Mouse (Mus musculus) CD4-positive, CD25-positive, alpha-beta regulatory T cell, adult 2 months (primary cell): ENCODE results near the gene Rimklb.
"Not testable (repeated sequence)": the region's sequence is repeated elsewhere in the genome, so short reads cannot be mapped to it uniquely, and the experiment has no call there.

Experiments used
- DNase-seq: peaks from one replicate; pipeline ENCODE4 v3.0.0-alpha.2; 2012; ENCODE audit warnings: low read depth, low spot score

Gene Rimklb

DNA sequence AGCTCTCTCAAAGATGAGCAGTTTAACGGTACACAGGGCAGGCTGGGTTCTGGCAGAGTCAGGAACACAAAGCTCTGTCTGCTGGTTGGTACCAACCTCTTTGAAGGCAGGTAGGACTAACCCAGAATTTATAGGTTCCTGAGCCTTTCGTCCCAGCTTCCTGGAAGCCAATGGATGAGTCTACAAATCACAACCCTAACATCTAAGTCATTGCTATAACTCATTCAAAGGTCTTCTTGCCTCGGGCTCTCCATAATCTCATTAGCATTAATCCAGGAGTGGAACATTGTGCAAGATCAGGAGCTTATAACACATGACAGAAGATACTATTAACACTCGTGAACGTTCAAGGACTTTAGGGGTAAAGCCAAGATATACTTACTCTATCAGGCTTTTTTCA lies at the start of gene Rimklb:
Gene Rimklb (minus strand): TSS at position 101 of the 400 bp plus-strand sequence.
- DNase-seq, result no peak

DNA sequence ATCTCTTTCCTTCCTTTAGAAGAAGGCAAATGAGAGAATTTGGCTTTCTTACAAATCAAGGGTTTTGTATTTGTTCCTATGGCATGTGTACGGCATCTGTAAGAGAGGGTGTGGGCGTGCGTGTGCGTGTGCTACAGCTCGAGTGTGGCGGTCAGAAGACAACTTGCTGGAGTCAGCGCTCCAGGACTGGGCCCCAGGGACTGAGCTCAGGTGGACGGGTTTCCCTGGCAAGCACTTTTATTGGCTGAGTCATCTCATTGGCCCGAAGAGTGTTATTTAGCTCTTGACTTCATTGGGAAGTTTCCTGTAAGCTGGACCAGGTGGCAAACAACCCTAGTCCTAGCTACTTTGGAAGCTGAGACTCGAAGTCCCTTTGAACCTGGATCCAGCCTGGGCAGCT lies 47.4 kb upstream of the Rimklb start:
- DNase-seq, result no peak

DNA sequence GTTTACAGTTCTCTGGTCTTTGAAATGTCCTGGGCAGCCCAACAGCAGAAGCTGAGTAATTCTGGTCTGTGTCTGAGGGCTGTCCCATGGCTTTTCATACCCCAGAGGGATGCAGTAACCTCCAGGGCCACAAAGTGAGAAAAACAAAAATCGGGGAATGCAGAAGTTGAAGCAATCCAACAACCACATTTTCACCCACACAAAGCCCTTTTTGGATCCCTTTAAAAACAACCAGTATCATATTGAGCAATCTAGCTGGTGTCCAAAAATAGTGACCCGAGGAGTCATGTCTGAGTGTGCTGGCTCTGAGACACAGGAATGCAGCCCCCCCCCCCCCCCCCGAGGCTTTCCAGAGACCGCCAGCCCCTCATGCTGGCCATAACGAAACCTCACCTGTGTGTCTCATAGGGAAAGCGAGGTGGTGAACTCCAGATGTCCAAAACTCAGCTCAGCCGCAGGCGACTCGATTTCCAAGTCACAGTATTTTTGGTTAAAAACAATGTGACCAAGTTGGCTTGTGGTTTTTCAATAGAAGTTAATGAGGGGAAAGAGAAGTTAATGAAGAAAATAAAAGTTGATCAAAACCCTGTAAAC lies 46.8 kb upstream of the Rimklb start:
- DNase-seq, result no peak

DNA sequence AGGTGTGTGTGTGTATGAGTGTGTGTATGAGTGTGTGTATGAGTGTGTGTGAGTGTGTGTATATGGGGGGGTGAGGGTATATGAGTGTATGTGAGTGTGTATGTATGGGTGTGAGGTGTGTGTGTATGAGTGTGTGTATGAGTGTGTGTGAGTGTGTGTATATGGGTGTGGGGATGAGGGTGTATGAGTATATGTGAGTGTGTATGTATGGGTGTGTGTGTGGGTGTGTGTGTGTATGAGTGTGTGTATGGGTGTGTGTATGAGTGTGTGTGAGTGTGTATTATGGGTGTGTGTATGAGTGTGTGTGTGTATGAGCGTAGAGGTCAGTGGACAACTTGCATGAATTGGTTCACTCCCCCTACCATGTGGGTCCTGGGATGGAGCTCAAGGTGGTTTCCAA lies 46.1 kb upstream of the Rimklb start:
- DNase-seq, result no peak

DNA sequence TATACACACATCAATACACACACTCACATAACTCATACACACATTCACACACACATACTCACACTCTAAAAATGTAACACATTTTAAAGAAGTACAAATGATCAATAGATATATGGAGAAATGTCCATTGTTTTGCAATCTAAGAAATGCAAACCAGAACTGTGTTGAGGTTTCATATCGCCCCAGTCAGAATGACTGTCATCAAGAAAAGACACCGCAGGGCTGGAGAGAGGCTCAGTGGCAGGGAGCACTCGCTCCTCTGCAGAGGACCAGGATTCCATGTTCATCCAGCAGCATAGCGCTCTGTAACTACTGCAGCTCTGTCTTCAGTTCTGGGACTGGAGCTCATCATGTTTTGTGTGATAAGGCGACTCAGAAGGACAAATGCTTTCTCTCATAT lies 45.0 kb upstream of the Rimklb start:
- no peak for DNase-seq

DNA sequence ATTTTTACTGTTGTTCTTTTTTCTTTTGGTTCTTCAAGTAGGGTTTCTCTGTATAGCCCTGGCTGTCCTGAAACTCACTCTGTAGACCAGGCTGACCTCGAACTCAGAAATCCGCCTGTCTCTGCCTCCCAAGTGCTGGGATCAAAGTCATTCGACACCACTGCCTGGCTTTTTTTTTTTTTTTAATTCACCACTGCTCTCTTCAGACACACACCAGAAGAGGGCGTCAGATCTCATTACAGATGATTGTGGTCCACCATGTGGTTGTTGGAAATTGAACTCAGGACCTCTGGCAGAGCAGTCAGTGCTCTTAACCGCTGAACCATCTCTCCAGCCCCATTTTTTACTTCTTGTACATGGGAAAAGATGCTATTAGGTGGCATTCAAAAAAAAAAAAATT lies 43.9 kb upstream of the Rimklb start:
- DNase-seq, result not testable (repeated sequence)

DNA sequence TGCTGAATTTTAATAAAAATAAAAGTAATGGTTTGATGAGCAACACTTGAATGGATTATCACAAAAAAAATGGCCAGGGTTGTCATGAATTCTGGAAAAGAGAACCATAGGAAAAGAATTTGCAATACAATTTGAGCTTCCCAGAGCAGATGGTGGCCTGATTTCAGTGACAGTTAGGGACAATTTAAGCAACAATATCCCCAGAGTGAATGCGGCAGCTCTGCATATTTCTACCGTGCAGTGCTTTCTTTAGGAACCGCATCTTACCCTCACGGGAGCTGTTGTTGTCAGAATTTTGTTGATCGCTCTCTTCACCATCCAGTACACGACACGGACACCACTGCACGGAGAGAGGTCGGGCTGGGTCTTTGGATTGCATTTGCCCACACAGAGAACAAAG lies 41.0 kb upstream of the Rimklb start:
- DNase-seq, result no peak

DNA sequence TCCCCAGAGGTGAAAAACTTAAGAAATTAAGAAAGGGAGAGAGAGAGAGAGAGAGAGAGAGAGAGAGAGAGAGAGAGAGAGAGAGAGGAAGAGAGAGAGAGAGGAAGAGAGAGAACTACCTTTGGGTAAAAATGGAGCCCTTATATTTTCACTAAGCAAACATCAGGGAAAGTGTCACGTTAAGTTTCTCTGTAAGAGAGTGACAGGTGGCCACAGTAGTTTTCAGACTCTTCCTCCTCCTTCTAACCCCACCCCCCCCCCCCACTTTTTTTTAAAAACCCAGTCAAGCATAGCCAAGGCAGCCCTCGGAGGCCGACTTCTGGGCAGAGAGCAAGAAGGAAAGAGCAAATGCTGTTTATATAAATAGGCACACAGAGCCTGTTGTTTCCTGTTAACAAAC lies 35.5 kb upstream of the Rimklb start:
- no peak for DNase-seq

DNA sequence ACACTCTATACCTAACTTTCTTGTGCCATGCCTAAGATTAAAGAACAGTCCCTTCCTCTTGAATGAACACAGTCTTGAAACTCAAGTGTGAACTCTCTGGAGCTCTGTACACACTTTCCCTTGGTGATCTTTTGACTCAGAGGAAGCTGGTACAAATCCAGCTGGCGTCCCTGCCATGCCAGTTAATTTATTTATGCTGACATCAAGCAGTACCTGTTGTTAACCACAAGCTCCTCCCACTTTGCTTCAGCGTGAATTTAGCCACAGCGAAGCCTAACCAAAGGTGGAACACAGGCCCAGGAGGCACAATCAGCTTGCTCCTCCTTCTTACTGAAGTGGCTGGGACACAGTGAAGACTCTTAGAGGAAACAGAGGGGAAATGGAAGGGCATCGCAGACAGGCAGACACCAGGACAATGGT lies 34.3 kb upstream of the Rimklb start:
- peak; percentile 78 for DNase-seq

DNA sequence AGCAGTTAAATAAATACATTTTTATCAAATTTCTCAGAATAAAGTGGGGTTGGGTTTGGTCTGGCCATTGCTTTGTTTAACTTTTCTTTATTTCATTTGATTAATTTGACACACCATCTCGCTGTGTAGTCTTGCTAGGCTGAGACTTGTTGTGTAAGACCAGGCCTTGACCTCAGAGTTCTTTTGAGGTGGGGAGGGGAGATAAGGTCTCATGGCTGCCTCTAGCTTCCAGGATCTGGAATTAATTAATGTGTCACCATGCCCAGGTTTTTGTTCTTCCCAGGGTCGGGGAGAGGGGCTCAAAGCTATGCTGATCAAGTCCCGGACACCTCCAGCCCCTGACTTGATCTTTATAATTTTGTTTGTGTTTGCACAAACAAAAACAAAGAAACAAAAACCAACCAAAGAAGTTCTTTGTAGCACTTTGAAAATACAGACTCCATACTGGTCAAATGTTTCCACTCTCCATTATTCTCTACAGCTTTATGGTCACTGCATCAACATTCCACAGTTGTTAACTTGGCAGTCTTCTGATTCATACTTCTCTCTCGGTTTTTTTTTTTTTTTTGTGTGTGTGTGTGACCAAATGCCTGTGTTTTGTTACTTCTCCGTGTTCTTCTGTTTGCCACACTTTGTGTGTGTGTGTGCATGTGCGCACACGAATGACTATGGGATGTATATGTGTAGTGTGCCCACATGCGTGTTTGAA lies 33.1 kb upstream of the Rimklb start:
- DNase-seq, result no peak

DNA sequence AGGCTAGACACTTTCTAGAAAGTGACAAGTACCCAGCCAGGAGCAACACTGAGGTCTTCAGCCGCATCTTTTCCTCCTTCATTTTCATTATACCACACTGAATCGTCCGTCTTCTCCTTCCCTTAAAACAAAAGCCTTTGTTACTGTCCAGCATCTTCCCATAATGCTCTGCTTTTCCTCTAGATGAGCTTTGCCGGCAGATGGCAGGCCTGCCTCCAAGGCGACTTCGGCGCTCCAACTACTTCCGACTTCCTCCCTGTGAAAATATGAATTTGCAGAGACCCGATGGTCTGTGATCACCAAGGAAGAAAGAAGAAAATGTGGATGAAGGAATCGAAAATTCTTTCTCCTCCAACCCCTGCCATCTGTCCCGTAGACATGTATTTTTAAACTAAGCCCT lies 29.6 kb upstream of the Rimklb start:
- DNase-seq, result no peak

DNA sequence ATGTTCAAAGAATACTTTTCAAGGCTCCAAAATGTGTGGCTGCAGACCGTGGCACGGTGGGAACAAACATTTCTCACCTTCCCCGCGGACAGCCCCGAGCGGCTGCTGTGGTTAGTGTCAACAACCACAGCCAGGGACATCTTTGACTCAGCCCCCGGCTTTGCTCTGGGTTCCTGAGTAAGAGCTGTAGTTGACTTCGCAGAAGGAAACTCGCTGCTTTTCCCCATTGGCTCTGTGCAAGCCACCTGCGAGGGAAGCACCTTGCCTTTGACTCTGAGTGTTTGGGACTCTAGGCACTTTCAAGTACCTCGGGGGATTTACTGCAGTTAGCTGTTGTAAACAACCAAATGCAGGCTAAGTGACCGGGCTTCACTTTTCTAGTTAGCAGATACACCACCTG lies 29.0 kb upstream of the Rimklb start:
- DNase-seq, result peak; percentile 73

DNA sequence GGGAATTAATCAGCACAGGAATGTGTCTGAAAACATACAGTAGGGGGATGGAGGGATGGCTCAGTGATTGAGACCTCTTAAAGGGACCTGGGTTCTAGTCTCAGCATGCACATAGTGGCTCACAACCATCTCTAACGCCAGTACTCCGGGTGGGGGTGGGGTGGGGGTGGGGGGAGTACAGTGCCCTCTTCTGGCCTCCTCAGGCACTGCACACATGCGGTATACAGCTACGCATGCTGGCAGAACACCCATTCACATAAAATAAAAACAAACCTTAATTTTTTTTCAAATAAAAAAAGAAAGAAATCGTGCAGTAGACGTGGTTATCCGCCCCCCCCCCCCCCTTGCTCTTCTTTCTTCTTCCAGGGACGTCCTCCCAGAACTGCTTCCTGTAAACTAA lies 24.7 kb upstream of the Rimklb start:
- DNase-seq, result no peak

DNA sequence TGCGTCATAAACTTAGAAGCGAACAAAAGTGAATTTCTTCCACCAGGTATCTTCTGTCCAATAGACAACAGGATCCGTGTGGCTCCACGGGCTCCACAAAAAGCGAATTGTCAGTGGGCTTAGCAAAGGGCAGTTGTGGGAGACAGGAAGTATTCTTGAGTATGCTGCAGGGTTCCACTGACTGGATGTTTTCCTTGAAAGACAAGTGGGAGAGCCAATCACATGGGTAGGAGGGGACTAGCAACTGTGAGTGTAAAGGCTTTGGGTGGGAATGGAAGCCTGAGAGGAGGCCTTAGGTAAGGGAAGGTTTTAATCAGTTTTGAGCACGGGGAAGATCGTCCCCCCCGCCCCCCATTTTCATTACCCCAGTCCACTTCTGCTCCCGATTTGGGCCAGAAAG lies 24.0 kb upstream of the Rimklb start:
- peak; percentile 12 for DNase-seq

DNA sequence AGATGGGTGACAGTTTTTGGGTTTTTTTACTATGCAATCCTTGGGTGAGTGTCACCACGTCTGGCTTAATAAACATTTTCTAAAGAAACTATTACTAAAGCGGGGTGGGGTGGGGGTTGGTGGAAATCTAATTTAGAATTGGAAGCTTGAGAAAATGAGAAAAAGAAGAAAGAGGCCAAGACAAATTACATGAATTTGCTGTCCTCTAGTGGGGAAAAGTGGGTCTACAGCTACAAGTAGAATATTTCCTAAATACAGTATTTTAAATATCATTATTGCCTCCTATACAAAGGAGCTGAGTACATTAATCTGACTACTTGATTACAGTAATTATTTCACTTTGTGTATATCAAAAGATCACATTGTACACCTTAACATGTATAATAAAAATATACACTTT lies 20.8 kb upstream of the Rimklb start:
- DNase-seq, result peak; percentile 34

DNA sequence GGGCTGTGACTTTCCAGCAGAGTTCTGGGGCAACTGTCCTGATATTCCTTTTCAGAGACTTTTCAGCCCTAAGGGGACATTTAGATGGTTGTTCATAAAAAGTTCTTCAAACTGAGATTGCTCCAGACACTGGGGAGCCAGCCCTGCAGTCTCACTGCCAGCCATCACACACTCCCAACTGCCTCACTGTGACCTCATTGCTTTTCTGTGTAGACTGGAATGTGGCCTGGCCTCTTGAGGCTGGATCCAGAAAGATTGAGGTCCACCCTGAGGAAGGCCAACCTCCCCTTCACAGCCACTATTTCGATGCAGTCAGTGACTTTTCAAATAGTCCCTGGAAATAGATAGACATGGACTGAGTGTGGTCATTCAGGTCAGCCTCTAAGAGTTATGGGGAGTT lies 19.1 kb upstream of the Rimklb start:
- no peak for DNase-seq

DNA sequence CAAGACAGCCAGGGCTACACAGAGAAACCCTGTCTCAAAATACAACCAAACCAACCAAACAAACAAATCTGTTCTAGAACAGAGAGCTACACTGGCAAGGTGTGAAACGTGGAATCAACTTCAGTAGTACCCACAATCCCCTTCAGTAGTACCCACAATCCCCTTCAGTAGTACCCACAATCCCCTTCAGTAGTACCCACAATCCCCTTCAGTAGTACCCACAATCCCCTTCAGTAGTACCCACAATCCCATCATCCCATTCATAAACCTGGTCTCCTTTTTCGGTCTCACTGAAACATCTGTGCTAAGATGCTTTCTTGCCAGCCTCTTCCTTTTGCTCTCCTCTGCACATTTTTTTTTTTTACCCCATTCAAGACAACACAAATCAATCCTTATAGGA lies 17.2 kb upstream of the Rimklb start:
- not testable (repeated sequence) for DNase-seq

DNA sequence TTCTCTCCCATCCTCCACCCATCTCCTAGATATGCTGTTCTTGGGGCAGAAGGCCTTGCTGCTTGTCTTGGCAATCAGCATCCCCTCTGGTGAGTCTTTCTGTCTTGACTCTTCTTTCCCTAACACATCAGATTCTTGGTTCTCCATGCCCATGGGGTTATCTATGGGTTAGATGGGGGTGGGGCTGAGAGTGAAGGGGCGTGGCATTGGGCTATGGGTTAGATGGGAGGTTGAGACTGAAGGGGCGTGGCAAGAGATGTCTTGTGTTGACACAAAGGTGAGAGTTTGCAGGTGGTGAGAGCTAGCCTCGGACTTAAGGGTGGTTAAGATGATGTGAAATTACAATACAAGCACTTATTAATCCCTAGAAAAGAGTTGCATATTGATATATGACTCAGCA lies 15.8 kb upstream of the Rimklb start:
- no peak for DNase-seq

DNA sequence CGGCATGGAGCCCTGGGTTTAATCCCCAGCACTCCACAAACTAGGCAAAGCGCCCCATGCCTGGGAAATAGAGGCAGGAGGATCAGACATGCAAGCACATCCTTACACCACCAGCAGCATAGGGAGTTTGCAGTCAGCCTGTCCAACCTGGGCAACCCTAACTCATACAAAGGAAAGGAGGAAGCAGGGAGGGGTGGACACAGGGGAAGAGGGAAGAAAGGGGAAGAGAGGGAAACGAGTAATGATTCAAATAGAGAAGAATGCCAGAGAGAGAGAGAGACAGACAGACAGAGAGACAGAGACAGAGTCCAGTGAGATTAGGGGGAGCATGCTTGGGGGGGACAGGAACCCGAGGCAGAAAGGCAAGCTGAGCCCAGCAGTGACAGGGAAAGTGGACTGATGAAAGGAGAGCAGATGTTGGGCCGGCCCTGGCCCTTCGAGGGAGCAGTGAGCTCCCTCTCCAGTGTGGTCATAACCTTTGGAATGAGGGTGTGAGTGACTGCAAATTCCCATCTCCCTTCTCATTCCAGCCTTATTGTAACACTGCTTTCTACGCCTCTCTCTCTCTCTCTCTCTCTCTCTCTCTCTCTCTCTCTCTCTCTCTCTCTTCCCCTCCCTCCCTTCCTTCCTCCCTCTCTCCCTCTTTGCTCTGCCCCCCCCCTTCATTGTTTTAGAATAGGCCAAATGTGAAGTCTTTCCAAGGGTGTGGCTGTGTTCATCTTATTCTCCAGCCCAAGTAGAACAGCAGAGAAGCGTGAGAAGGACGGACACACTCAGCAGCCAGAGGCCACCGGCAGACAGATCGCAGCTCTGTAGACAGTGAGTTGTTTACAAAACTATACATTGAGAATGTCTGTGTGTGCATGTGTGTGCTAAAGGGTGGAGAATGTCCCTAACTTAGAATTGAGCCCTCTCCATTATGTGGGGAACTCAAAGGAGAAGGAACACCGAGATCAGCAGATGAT lies 14.6 kb upstream of the Rimklb start:
- no peak for DNase-seq

DNA sequence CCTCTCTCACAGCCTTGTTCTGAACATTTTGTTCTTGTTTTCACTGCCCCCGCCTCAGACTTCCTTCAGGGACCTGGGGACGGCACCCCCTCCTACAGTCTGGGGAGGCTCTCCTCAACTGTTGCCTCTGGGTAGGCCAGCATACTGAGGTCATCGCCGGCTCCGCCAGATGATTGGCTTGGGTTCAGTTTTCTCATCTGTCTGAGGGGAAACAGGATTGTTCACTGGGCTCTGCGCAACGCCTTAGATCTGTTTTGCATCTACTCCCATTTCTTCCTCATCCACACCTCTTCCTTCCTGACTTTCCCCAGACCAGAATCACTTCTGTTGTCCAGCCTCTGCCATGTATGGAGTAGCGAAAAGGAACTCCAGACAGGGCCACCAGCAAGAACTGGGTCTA lies 9.9 kb upstream of the Rimklb start:
- DNase-seq, result no peak

DNA sequence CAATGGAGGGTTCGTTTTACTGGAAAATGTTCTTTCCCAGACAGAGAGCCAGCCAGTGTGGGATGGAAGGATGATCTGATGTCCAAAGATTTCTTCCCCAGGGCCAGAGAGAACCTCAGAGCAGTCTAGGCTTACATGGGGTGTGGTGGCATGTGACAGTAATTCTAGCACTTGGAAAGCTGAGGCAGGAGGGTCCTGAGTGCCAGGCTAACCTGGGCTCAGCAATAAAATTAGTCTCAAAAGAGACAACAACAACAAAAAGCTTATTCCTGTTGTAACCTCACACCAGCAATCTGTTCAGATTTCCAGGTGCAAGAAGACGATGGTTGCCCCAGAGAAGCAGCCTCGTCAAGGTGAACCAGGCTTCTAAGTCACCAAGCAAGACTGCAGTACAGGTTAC lies 7.0 kb upstream of the Rimklb start, which contains the start of gene Mfap5:
Gene Mfap5 (plus strand): TSS at position 301 of the 400 bp plus-strand sequence.
- DNase-seq, result no peak

DNA sequence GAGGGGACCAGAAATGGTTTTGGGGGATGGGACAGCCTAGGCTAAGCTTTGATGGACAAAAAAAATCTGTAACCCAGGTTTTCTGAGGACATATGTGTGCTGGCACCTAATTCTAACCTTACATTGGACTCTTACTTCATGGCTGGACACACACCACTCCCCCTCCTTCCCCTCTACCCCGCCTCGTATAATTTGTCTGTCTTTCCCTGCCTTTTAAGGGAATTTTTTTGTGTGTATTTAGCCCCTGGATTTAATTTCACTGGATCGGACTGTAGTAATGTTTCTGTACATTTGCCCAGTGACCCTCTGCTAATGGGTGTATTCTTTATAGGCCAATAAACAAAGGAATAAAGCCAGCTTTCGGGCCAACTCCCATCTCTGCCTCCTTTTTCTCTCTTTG lies 6.5 kb upstream of the Rimklb start:
- DNase-seq, result no peak
